Mouse (Mus musculus): Measurements from ENCODE around the gene Gm9040. TPM values are rescaled to one million over a fixed set of nuclear protein-coding genes. Genes with fewer than 3 reads are reported as not detected.

The Gm9040 gene
- total RNA-seq (2023; ENCODE audit: inconsistent age) = not detected in 4 replicates

GRCm38 (mm10) chr10:118326869-118327268, at the start of gene Gm9040:
Gene Gm9040 (minus strand): TSS chr10:118326969.

DNA sequence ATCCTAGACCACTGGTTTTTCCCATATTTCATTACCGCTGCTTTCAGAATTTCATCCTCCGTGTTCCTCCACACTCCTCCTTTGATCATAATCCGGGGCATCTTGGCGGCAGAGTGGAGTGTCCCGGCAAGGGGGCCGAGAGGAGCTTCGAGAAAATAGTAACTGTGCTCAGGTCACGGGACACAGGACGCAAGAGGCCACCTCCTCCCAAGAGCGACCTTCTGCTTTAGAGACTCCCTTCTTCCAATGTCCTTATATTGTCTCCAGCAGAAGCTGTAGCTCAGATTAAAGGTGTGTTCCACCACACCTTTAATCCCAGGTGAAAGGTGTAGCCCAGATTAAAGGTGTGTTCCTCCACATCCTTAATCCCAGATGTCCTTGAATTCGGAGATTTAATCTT, 27.2 kb upstream of the Gm9040 start, which contains the start of gene Gm9049:
Gene Gm9049 (minus strand): TSS at position 101 of the 400 bp plus-strand sequence.

GRCm38 (mm10) chr10:118348579-118348978, 21.8 kb upstream of the Gm9040 start, which contains the start of gene Gm9048:
Gene Gm9048 (minus strand): TSS chr10:118348679.

GRCm38 (mm10) chr10:118343155-118343554, 16.4 kb upstream of the Gm9040 start, which contains the start of gene Gm9046:
Gene Gm9046 (minus strand): TSS chr10:118343255.

GRCm38 (mm10) chr10:118337731-118338130, 11.0 kb upstream of the Gm9040 start, which contains the start of gene Gm9045:
Gene Gm9045 (minus strand): TSS chr10:118337831.

DNA sequence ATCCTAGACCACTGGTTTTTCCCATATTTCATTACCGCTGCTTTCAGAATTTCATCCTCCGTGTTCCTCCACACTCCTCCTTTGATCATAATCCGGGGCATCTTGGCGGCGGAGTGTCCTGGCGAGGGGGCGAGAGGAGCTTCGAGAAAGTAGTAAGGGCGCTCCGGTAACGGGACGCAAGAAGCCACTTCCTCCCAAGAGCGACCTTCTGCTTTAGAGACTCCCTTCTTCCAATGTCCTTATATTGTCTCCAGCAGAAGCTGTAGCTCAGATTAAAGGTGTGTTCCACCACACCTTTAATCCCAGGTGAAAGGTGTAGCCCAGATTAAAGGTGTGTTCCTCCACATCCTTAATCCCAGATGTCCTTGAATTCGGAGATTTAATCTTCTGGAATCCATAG, 5.5 kb upstream of the Gm9040 start, which contains the start of gene Gm9044:
Gene Gm9044 (minus strand): TSS at position 101 of the 400 bp plus-strand sequence.

DNA sequence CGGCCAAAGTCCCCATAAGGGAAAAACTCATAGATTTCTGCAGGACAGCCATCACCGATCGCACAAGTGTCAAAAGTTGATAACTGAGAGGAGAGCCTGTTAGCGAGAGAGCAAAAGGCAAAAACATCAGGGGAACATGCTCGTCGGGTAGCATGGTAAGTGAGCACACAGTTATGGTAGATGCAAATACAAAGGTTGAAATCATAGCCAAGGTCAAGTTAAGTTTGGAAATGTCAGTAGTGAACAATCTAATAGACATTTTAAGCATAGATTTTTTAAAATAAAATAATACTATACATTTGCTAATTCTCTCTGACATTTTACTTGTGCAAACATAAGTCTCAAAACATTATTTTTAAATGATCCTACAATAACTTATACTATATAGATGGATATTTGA, 31.8 kb downstream of the Gm9040 start, which contains the start of gene Iltifb:
Gene Iltifb (minus strand): TSS at position 101 of the 400 bp plus-strand sequence.

Other genes starting within 250 kb of the Gm9040 start
- gene Mdm1, start 185.2 kb downstream of the Gm9040 start, total RNA-seq (2023; ENCODE audit: inconsistent age) = 9.7 to 13.5 TPM (median 12.7 TPM) in 4 replicates
- gene Il22, start 122.0 kb downstream of the Gm9040 start, total RNA-seq (2023; ENCODE audit: inconsistent age) = not detected in 4 replicates
- 0.72 to 1.3 TPM (median 1.1 TPM) in 4 replicates for gene Gm32717, start 86.2 kb downstream of the Gm9040 start, total RNA-seq (2023; ENCODE audit: inconsistent age)
- gene Gm32802, start 68.3 kb downstream of the Gm9040 start, total RNA-seq (2023; ENCODE audit: inconsistent age) = 0.72 to 1.3 TPM (median 1.1 TPM) in 4 replicates
- gene Iltifb, start 31.9 kb downstream of the Gm9040 start, total RNA-seq (2023; ENCODE audit: inconsistent age) = not detected in 4 replicates
- not detected in 4 replicates for gene Gm9044, start 5.4 kb upstream of the Gm9040 start, total RNA-seq (2023; ENCODE audit: inconsistent age)
- gene Gm9045, start 10.9 kb upstream of the Gm9040 start, total RNA-seq (2023; ENCODE audit: inconsistent age) = not detected in 4 replicates
- gene Gm9046, start 16.3 kb upstream of the Gm9040 start, total RNA-seq (2023; ENCODE audit: inconsistent age) = not detected in 4 replicates
- not detected in 4 replicates for gene Gm9048, start 21.7 kb upstream of the Gm9040 start, total RNA-seq (2023; ENCODE audit: inconsistent age)
- not detected in 4 replicates for gene Gm9049, start 27.1 kb upstream of the Gm9040 start, total RNA-seq (2023; ENCODE audit: inconsistent age)
- 0.61 to 1.7 TPM (median 1.1 TPM) in 4 replicates for gene Ifng, start 114.1 kb upstream of the Gm9040 start, total RNA-seq (2023; ENCODE audit: inconsistent age)